Mouse (Mus musculus): ENCODE data around the gene Rps4x.

Rps4x gene

GRCm38 (mm10) chrX:102188712-102189497 is at the start of gene Rps4x:
TSS of gene Rps4x (minus strand) at chrX:102189394.
- DNase-seq, result peak; percentile 82

GRCm38 (mm10) chrX:102219126-102219525 is 29.9 kb upstream of the Rps4x start:
- DNase-seq, result peak; percentile 33

DNA sequence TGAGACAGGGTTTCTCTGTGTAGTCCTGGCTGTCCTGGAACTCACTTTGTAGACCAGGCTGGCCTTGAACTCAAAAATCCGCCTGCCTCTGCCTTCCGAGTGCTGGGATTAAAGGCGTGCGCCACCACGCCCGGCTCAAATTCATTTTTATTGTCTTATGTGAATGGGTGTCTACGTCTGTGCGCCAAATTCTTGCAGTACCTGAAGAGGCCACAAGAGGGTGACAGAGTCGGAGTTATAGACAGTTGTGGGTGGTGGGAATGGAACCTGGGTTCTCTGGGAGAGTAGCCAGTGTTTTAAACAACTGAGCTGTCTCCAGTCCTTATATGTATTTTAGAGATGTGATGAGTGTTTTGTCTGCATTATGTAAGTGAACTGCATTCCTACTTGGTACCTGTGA is 26.2 kb upstream of the Rps4x start:
- peak; percentile 13 for DNase-seq

- no peak for DNase-seq
Measured at GRCm38 (mm10) chrX:102190840-102191239, 1.6 kb upstream of the Rps4x start.

DNA sequence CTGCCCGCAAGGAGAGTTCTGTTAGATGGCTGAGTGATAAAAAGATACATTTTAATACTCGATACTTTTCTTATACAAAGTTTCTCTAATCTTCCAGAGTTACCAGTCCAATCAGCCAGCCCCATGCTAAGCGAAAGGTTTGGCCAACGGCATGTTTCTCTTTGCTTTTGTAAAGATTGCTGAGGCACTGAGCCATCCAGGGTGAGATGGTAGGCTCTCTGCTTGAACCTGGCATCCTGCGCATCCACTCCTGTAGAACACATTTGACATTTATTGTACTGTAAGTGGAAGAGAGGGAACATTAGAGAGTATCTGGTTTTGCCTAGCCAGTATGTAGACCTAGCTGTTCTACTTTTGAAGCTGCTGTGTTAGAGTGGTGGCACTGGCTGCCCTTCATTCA is 387 bp upstream of the Rps4x start:
- DNase-seq, result no peak

GRCm38 (mm10) chrX:102187023-102187699 is 2.0 kb downstream of the Rps4x start:
- no peak for DNase-seq

- no peak for DNase-seq
Measured at GRCm38 (mm10) chrX:102182575-102182974, 6.6 kb downstream of the Rps4x start.

- DNase-seq, result peak; percentile 38
Measured at GRCm38 (mm10) chrX:102175538-102176287, 13.5 kb downstream of the Rps4x start.

DNA sequence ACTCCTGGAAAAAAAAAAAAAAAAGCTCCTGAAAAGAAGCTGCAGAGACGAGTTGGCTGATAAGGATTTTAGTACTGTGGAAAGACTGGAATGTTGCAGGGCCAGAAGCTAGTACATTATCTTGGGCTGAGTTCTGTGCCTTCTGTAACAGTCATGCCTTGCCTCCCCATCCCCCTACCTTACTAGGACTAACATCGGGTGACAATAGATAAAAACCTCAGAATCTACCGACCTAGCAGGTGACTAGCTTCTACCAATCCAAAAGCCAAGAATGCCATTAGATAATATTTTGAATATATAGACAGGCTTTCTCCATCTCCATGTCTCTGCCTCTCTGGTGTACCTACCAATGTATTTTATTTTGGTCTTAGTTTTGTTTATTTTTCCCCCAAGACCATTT is 18.3 kb downstream of the Rps4x start:
- DNase-seq, result no peak

DNA sequence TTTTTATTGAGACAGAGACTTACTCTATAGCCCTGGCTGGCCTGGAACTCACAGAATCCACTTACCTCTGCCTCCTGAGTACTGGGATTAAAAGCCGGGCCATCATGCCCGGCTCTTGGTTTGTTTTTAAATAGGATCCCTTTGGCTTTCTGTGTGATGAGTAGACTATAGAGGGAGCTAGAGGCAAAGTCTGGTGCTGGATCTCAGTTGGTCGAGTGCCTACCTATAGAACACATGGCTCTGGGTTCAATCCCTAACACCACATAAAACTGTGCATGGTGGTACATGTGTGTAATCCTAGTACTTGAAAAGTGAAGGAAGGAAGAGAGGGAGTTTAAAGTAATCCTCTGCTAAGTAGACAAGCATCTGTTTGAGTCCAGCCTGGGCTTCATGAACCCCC is 19.1 kb downstream of the Rps4x start:
- no peak for DNase-seq

DNA sequence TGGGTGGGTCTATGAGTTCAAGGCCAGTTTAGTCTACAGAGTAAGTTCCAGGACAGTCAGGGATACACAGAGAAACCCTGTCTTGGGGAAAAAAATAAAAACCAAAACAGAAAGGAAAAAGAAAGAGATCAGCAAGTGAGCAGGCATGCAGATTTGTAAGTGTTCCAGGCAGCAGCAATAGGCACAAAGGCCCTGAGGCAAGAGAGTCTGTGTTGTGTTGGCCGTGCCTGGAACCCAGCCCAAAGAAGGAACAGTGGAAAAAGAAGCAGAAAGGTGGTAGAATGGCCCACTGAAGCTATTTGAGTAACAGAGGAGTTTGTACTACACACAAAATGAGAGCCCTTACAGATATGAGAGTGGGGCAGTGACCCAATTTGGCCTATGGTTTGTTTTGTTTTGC is 19.5 kb downstream of the Rps4x start:
- DNase-seq, result no peak

- DNase-seq, result no peak
Measured at GRCm38 (mm10) chrX:102166986-102167385, 22.2 kb downstream of the Rps4x start.

- DNase-seq, result no peak
Measured at GRCm38 (mm10) chrX:102166521-102166920, 22.7 kb downstream of the Rps4x start.

DNA sequence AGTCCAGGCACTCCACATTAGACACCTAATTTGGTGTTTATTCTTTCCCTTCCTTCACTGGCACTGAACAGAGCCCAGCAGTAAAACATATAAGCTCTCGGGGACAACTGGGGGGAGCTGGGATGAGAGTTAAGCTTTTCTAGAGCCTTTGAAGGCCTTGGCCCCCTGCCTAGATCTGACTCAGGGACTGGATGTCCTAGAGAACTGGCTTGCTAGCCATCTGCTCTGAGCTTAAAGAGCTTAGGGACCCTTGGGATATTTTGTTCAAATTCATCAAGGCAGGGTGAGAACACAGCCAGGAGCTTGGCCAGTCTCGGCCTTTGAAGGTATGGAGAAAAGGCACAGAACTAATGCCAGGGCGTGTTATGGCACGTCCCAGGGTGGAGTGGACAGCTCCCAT is 25.7 kb downstream of the Rps4x start:
- no peak for DNase-seq

GRCm38 (mm10) chrX:102163096-102163495 is 26.1 kb downstream of the Rps4x start:
- DNase-seq, result peak; percentile 15

DNA sequence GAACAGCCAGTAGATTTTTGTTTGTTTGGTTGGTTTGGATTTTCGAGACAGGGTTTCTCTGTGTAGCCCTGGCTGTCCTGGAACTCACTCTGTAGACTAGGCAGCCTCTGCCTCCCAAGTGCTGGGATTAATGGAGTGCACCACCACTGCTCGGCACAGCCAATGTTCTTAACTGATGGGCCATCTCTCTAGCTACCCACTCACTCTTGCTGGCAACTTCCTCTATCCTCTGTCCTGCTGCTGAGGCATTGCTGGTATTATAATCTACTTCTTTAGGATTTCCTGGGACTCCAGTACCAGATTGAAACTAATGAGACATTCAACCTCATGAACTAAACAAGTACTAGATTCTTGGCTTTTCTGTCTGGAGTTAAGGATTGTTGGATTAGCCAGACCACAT is 28.7 kb downstream of the Rps4x start:
- no peak for DNase-seq

- DNase-seq, result peak; percentile 50
Measured at GRCm38 (mm10) chrX:102159778-102160177, 29.4 kb downstream of the Rps4x start.

- no peak for DNase-seq
Measured at GRCm38 (mm10) chrX:102157423-102157791, 31.8 kb downstream of the Rps4x start.

- DNase-seq, result peak; percentile 90
Measured at GRCm38 (mm10) chrX:102156618-102157422, 32.4 kb downstream of the Rps4x start, which contains the start of gene Ercc6l. TSS of gene Ercc6l (minus strand) at chrX:102157091.

- no peak for DNase-seq
Measured at GRCm38 (mm10) chrX:102141157-102141556, 48.0 kb downstream of the Rps4x start.
